Mouse (Mus musculus): ENCODE measurements at regions not wholly inside any gene's neighbourhood (a gene's known extent, or its start where the extent isn't known, plus 50 kb on each side); places are given as distances from the start of the nearest gene placed in this dataset.

DNA sequence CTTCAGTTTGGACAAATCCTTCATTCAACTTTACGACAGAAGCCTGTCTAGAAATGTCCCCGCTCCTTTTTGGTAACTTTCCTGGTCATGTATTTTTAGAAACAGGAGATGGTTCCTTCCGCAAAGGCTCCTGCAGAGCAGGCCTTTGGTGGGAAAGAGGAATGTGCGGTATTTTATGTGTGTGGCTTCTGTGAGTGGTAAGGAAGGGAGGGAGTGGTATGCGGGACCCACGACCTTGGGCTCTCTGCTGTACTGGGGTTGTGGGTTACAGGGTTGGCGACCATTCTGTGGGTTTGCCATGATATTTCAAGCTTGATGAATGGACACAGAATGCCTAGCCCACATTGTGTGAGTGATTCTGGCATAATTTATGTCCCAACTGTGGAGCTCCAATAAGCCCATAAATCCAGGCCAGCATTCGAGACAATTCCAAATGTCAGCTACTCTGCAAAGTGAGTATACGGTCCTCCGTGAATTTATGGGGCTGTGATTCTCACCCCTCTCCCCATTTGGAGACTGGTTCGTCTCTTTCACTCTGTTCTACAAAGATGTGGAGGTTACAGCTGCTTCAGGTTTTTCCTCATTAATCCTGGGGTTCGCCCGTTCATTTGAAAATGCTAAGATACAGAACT lies 109.3 kb upstream of the Rxfp2 start:
- DNase-seq: no peak

DNA sequence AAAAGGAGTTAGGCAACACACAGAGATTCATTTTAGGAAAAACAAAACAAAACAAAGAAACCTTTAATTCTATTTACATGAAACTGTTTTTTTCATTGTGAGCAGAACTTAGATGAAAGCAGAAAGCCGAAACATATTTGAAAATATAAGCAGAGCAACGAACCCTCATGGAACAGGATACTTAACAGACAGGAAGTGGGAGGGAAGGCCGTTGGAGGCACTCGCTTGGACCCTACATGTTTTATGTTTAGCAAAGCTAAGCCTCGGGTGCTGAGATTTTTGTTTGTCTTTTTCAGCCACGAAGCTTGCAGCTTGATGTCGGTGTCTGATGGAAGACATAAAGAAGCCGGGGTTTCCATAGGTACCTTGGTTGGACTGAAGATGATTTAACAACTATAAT lies 108.5 kb upstream of the Rxfp2 start:
- DNase-seq: no peak

DNA sequence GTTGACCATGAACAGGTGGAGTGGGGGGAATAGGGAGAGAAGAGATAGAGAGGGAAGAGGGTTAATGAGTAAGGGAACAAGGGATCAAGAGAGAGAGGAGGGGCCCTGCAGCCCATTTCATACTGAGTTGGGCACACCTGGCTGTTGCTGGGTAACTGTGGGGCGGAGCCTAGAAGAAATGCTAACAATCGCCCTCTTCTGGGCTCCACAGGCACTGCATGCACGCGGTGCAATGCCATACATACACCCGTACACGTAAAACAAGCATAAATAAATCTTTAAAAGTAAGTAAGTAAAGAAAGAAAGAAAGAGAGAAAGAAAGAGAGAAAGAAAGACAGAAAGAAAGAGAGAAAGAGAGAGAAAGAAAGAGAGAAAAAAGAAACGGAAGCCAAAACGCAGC lies 106.5 kb upstream of the Rxfp2 start:
- DNase-seq: no peak

DNA sequence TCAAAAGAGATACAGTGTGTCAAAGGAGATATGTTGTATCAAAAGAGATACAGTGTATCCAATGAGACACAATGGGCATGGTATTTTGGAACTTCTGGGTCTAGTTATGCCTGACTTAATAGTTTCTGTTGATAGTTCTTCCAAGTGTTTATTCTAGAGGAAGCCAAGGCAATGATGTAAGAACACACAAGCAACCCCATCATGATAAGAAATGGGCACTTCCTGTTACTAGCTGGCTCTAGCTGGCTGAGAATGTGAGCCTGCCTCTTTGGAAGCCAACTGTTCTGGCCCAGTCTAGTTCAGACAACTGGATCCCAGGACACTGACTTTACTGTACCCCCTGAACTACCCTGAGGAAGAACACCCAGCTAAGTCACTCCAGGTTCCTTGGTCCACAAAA lies 102.7 kb upstream of the Rxfp2 start:
- DNase-seq: no peak

DNA sequence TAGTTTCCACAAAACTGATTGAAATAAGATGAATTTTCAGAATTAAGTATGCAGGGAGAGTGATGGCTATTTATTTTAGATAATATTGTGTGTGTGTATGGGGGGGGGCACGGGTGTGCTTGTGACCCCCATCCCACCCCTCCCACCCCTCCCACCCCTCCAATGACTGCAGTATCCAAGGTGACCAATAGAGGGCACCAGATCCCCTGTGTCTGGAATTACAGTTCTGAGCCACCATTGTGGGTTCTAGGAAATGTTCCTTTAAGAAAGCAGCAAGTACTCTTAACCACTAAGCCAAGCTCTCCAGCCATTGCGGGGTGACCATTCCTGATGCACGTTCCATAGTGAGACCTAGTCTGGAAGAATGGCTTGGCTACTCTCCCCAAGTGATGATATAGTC lies 101.1 kb upstream of the Rxfp2 start:
- no peak for DNase-seq

DNA sequence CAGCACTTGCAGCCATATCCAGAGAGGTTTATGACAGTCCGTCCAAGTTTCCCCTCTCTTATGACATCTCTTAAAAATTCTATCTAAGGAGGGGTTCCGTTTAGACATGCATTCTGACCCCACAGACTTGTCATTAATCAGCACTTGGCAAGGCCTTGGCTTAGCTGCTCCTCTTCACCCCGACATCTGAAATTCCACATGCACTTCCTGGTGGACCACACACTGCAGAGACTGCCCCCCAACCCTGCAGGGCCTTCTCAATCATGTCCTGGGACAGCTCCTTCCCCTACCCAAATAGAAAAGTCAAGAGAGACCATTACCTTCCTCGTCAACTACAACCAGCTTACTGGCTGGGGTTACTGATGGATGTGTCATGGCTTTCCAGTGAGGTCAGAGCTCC lies 99.4 kb upstream of the Rxfp2 start:
- no peak for DNase-seq

DNA sequence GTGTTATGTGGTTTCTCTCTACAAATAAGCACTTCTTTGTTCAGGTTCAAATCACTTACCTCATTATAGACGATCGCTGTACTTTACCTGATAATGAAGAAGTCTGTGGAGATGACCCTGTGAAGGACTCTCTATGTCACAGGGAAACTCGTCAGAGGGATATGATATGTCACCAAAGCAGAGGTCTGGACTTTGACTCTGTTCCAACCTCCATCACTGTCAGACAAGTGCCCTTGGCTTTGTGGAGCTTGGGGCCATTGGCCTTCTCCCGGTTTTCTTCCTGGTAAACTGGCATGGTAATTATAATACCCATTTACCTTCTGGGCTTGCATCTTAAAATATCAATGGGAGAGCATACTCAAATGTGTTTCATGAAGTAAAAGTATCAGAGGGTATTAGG lies 98.1 kb upstream of the Rxfp2 start:
- no peak for DNase-seq

DNA sequence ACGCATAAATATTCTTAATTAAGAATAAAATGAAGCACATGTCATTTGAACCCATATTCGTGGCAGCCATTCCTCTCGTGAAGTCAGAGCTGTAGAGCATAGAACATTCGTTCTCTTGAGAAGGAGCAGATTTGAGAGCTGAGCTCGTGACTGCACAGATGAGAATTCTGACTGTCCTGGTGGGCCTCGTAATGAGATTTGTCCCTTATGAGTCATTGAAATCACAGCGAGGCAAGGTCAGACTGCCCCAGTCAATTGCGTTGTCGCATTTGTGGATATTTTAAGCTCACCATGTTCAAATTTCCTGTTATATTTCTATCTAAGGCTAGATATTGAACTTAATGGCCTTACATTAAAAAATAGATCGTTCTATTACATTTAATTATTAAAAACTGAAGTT lies 94.0 kb upstream of the Rxfp2 start:
- no peak for DNase-seq

DNA sequence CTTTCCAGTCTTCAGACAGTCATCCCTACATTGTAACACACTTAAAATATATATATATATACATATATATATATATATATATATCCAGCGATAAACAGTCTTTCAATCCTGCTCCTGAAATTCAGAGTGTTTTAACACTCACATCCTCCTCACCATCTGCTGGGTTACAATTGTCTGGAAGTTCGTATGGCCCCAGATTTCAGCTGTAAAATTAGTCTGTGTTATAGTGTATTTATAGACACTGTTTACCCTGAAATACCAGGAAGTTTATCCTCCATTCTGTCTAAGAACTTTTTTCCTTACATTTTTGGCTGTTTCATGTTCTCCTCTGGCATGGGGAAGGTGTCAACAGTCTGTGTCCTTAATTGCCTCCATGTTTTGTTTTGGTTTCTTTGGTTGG lies 91.7 kb upstream of the Rxfp2 start:
- DNase-seq: no peak

DNA sequence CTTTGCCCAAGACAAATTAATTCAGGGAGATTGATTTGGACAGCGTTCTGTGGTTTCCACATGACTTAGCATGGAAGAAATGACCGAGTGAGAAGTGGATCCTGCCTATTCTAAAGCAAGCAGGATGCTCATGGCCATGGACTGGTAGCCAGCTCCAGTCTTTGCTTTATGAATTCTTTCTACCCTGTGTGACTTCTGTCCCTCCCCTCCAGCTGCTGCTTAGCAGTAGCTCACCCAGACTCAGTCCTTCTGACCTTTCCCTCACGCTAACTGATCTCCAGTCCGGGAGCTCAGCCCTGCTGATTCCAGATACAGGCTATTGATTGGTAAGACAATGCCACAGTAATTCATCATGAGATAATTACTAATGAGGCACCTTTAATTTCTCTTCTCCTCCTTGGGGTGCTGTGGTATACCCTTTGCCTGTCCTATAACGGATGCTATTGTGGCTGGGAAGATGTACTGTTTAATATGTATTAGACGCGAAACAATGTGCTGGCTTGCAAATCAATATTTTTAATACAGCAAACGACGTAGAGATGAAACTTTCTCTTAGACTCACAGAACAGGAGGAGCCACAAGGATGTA lies 86.8 kb upstream of the Rxfp2 start:
- no peak for DNase-seq

DNA sequence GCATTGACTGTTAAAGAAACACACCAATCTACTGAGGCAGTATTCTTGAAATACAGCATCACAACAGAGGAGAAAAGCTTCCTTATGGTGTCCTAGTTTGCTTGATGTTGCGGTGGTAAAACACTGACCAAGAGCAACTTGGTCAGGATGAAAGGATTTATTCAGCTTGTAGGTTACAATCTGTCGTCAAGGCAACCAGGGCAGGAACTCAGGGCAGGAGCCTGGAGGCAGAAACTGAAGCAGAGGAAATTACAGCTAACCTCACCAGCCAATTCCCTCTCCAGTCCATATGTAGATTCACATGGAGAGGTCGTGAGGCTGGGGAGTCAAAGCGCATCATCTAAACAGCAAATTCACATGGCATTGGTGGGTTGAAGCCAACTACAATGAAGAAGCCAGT lies 86.3 kb upstream of the Rxfp2 start:
- no peak for DNase-seq

DNA sequence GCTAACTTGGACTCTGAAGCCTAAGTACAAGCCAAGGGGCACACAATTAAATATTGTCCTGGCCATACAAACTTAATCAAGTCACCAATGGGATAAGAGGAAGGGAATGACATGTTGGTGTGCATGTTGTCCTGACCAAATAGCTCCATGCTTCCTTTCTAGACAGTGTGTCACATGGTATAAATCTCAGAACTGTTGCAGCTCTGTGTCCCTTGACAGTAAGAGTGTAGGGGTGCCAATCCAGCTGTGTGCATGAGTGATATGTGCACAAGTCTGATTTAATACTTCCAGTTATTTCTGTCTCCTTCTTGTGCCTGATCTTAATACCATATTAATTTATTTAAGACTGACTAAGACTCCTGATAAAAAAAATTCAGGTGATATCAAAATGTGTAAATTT lies 72.8 kb upstream of the Rxfp2 start:
- DNase-seq: no peak

DNA sequence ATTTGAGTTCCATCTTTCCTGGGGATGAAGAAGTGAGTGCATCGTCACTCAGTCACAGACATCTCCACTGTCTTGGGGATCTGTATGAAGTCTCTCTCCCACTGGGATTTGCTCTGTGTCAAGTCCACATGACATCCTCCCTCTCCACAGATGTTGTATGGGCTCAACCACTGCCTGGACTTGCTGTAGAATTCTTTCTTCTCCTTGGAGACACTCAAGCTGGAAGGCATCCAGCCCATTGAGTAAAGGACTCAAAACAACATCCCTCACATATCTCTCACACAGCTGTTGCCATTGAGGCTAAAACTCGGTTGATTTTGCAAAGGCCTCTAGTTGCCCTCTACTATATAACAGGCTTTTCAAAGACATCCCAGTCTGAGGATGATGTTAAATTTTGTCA lies 71.0 kb upstream of the Rxfp2 start:
- DNase-seq: no peak

DNA sequence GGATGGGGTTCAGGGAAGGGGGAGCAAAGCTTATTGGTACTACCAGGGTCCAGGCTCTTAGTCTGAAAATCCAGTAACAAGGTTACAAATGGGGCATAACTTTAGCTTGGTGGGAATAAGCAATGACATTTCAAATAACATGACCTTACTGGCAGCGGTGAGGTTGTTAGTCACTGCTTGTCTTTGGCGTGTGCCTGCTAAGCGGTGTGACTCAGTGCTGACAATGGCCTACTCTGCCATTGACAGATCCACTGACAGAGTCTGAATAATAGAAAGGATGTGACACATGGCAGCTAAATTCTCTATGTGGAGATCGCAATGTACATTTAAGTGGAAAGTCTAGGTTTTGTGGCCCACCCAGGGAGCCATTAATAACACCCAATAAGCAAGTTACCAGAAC lies 61.5 kb upstream of the Rxfp2 start:
- no peak for DNase-seq

DNA sequence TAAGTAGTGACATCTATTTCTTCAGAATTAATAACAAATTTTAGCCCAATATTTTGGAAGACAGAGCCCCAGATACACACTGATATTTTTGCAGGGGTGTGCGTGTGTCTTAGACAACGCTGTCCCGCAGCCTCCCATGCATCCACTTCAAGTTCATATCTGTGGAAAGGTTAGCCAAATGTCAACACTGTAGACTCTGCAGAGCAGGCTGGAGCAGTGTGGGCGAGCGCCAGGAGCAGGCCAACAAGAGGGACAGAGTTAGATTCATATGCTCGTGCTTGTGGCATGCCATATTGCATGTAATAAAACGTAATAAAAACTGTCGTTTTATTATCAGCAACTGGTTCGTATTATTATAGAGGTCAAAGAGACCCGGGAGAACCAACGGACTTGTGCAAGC lies 57.3 kb upstream of the Rxfp2 start:
- DNase-seq: no peak

DNA sequence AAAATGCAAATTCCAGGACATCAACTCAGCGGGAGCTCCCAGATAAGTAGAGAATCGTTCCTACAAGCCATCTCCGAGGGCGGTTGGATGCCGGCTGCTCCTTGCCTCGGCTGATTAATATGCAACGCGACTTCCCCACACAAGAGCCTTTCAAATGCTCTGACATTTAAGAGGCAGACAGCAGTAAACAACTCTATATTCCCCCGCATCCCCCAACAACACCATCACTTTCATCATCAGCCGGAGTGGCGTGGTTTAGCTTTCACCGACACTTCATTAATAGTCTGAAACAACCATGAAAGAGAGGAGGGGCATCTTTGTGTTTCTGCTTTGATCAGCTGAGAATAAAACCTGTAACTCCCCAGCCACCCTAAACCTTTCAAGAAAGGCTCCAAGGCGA lies 53.7 kb upstream of the Rxfp2 start:
- no peak for DNase-seq

Data from thymus, postnatal 36 days (tissue).